Mouse (Mus musculus) kidney, adult 2 months (tissue): ENCODE measurements around the gene Smg7. TPM values are rescaled to one million over a fixed set of nuclear protein-coding genes. Genes with fewer than 3 reads are reported as not detected.

ENCODE experiments used
- DNase-seq: peaks from one replicate; pipeline ENCODE4 v3.0.0; 2021
- H3K27ac ChIP-seq: fragments of 200-500 bp; 2 replicates; pipeline ENCODE4 v1.5.1; 2012; ENCODE audit warnings: low read depth, low read length, control low read depth, inconsistent platforms; ENCODE audit not compliant: insufficient read depth
- H3K27me3 ChIP-seq: fragments of 200-500 bp; replicated peaks from 2 replicates; pipeline ENCODE4 v1.6.1; 2012; ENCODE audit warnings: mild to moderate bottlenecking, moderate library complexity, low read length, inconsistent platforms; ENCODE audit not compliant: control insufficient read depth, insufficient read depth
- H3K36me3 ChIP-seq: fragments of 200-500 bp; 2 replicates; pipeline ENCODE4 v1.6.1; 2012; ENCODE audit warnings: mild to moderate bottlenecking, moderate library complexity, low read length, inconsistent platforms; ENCODE audit not compliant: control insufficient read depth, insufficient read depth
- H3K4me1 ChIP-seq: fragments of 200-500 bp; 2 replicates; pipeline ENCODE4 v1.6.1; 2011; ENCODE audit warnings: low read length; ENCODE audit not compliant: control insufficient read depth, insufficient read depth
- H3K4me3 ChIP-seq: fragments of 200-500 bp; 2 replicates; pipeline ENCODE4 v1.5.1; 2011; ENCODE audit warnings: mild to moderate bottlenecking, low read depth, low read length, control low read depth; ENCODE audit not compliant: insufficient read depth
- CTCF ChIP-seq: fragments of 200-500 bp; conservative IDR thresholded peaks from 2 replicates; pipeline ENCODE4 v1.5.1; 2011; ENCODE audit warnings: low read depth, mild to moderate bottlenecking, control low read depth, low read length, moderate library complexity, mixed read lengths; ENCODE audit not compliant: insufficient read depth, insufficient read length
- POLR2A ChIP-seq: fragments of 200-500 bp; IDR thresholded peaks from one replicate; pipeline ENCODE4 v1.6.1; 2011; ENCODE audit warnings: low read depth, low read length, control low read depth
- WGBS: fragments of 180-500 bp; shearing (Covaris S2); methylation state at CpG from one replicate; pipeline ENCODE4 v1.1.7; 2018; 5-methylcytosine and 5-hydroxymethylcytosine counted together
- polyA plus RNA-seq: library from polyadenylated mRNA; depleted of rRNA; stranded (reverse); fragments of >200 nt; gene quantifications from 2 replicates; pipeline ENCODE4 v1.2.3, GENCODE M21; 2012

Smg7 gene
- polyA plus RNA-seq, 1 experiment: 46.8 TPM

DNA sequence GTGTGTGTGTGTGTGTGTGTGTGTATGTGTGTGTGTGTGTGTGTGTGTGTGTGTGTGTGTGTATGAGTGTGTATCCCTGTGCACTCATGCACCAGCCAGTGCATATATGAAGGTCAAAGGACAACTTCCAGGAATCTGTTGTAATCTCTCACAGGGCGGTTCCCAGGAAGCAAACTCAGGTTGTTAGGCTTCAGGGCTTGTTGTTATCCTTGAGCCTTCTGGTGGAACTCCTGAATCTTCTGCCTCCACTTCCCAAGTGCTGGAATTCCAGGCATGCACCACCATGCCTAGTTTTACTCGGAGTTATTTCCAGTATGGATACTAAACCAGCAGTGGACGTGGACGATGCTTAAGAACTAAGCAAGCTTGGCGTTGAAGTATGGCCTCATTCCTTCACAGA is 14.5 kb upstream of the Smg7 start:
- 86% methylated on average over 5 of the region's 5 CpGs for WGBS
- Histone ChIP-seq H3K27me3 (no peaks in the 10 kb centered on the region), H3K27ac (no peak overlapping the region), H3K4me3 (no peak overlapping the region), H3K4me1 (0 out of 2 replicates have a peak, but pooled peaks cover 3% of the 10 kb centered on the region), H3K36me3 (no peaks in the 10 kb centered on the region)
- TF ChIP-seq CTCF (no peak), POLR2A (no peak)
- no peak for DNase-seq

- Histone ChIP-seq H3K4me3 (no peak overlapping the region), H3K4me1 (0 out of 2 replicates have a peak, but pooled peaks cover 3% of the 10 kb centered on the region), H3K27me3 (no peaks in the 10 kb centered on the region), H3K27ac (no peak overlapping the region), H3K36me3 (no peaks in the 10 kb centered on the region)
- WGBS: 46% methylated on average over 5 of the region's 5 CpGs
- no peak for DNase-seq
- TF ChIP-seq POLR2A (no peak), CTCF (no peak)
Measured at GRCm38 (mm10) chr1:152915766-152916165, 13.3 kb upstream of the Smg7 start.

DNA sequence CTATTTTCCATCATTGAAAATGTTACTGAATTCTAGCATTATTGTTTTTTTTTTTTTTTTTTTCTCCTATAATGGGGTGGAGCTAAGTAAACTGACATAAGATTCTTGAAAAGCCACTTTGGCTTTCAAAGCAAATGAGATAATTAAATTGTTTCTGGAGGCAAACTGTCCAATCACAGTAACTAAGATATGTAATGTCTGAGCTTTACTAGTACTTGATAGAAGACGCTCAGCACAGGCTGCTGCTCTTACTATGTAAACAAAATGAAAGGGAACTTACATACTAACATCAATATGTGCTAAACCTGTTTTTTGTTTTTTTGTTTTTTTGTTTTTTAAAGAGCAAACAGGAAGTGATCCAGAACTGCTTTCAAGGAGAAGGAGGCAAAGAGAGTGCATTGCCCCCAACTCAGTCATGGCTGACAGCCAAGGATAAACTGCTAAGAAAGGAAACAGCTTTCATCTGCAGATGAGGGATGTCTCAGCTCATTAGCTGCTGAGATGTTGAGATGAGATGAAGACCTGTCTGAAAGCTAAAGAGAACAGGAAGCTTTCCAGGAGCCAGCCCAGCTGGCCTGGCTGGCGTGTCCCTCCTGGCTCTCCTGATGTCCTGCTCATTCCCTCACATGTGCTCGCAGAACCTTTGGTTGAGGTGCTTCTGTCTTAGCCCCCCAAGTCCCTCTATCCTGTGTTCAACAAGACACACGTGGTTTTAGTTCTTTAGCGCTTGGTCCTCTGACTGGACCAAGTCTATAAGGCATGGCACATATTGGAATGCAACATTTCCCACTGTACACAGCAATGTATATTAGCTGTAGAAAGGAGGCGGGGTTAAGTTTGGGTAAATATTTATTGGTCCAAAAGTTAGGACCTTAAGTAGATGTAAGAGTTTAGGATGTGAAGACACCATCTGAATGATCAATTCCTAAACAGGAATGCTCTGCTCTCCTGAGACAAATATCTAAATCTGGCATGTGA is 11.3 kb upstream of the Smg7 start:
- no peak overlapping the region for H3K27ac ChIP-seq
- TF ChIP-seq POLR2A: no peak
- TF ChIP-seq CTCF: no peak
- no peak overlapping the region for H3K4me3 ChIP-seq
- H3K36me3 ChIP-seq: no peaks in the 10 kb centered on the region
- H3K27me3 ChIP-seq: no peaks in the 10 kb centered on the region
- 0 out of 2 replicates have a peak, but pooled peaks cover 3% of the 10 kb centered on the region for H3K4me1 ChIP-seq
- WGBS: 72% methylated on average over 6 of the region's 6 CpGs
- no peak for DNase-seq

DNA sequence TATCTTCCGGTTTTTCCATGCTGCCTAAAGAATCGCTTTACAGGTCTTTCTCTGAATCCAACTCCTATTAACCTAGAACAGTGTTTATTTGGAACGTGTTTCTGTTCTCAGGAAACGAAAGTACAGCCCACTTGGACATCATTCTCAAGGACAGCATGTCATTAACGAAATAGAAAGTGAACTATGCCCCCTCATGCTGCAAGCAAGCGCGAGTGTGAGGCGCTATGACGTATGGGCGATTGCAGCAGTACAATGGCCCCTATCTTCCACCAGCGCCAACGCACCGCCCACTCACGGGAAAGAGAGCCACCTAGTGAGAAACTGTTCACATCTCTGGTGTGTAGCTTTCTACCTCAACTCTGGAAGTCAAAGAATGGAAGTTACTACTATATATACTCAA is 2.0 kb upstream of the Smg7 start:
- 0 out of 2 replicates have a peak, but pooled peaks cover 1% of the 10 kb centered on the region for H3K36me3 ChIP-seq
- TF ChIP-seq CTCF: peak; percentile 88
- TF ChIP-seq POLR2A: no peak
- peak; percentile 94 for DNase-seq
- WGBS: under 1% methylated on average over 14 of the region's 14 CpGs
- peak overlapping the region; percentile 61; the same call in 1 of the 2 replicates for H3K27ac ChIP-seq
- H3K4me3 ChIP-seq: peak overlapping the region; percentile 76
- no peaks in the 10 kb centered on the region for H3K27me3 ChIP-seq
- peaks cover 7% of the 10 kb centered on the region; the same call in 1 of the 2 replicates for H3K4me1 ChIP-seq

- under 1% methylated on average over 36 of the region's 36 CpGs for WGBS
- peaks cover 1% of the 10 kb centered on the region; the same call in 1 of the 2 replicates for H3K36me3 ChIP-seq
- peaks cover 7% of the 10 kb centered on the region; the same call in 1 of the 2 replicates for H3K4me1 ChIP-seq
- H3K4me3 ChIP-seq: peak overlapping the region; percentile 84
- TF ChIP-seq POLR2A (no peak), CTCF (no peak)
- H3K27me3 ChIP-seq: no peaks in the 10 kb centered on the region
- DNase-seq: peak; percentile 23
- H3K27ac ChIP-seq: peak overlapping the region; percentile 67
Measured at GRCm38 (mm10) chr1:152903591-152904135, 1.2 kb upstream of the Smg7 start.

- TF ChIP-seq CTCF (no peak), POLR2A (peak; percentile 19)
- Histone ChIP-seq H3K4me3 (peak overlapping the region; percentile 99), H3K36me3 (peaks cover 1% of the 10 kb centered on the region; the same call in 1 of the 2 replicates), H3K4me1 (peaks cover 7% of the 10 kb centered on the region; the same call in 1 of the 2 replicates), H3K27me3 (no peaks in the 10 kb centered on the region), H3K27ac (peak overlapping the region; percentile 99)
- WGBS: under 1% methylated on average over 58 of the region's 69 CpGs
- DNase-seq: peak; percentile 98
Measured at GRCm38 (mm10) chr1:152902665-152903516, 445 bp upstream of the Smg7 start.
